Mouse (Mus musculus): ENCODE results near the gene Fam20a. TPM values are rescaled to one million over a fixed set of nuclear protein-coding genes. Genes with fewer than 3 reads are reported as not detected.

Gene Fam20a
- total RNA-seq, 2 experiments from 2014 or later = 1.6 to 2.5 TPM

DNA sequence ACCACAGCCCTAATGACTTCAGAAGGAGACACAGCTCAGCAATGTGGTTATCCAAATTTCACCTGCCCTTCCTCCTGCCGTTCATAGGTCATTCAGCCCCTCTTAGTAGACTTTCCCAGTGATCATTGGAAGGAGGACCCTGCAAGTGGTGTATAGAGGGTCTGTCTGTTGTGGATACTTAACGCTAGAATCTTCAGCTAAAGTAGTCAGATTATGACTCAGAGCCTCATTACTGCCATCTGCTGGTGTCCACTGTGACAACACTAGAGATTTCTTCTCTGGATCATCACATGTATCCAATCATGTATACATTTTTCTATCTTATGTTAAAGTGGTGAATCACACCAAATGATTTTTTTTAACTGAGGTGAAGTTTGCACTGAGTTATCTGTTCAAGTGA is 100.9 kb downstream of the Fam20a start:
- no peak for DNase-seq
- intact Hi-C loops (cut with DNase I) = no loop called here

- intact Hi-C loops (cut with DNase I) = no loop called here
- no peak for DNase-seq
Observed at GRCm38 (mm10) chr11:109620356-109620755, 101.7 kb downstream of the Fam20a start.

Other genes starting within 250 kb of the Fam20a start
- 1 to 10 TPM in 1 of 2 experiments, under 1 TPM in 1; 0.86 to 1.7 TPM for gene Arsg, start 248.9 kb downstream of the Fam20a start, total RNA-seq (2021)
- gene Slc16a6, start 248.7 kb downstream of the Fam20a start, total RNA-seq (2021) = 1 to 10 TPM; 4.8 to 9.4 TPM
- gene Wipi1, start 110.3 kb downstream of the Fam20a start, total RNA-seq (2021) = 10 to 100 TPM; 55.6 to 58.9 TPM
- gene Prkar1a, start 72.9 kb downstream of the Fam20a start, total RNA-seq (2021) = 100 to 1,000 TPM; 115 TPM
- gene 1700012B07Rik, start 105.8 kb upstream of the Fam20a start, total RNA-seq (2021) = not detected